Mouse (Mus musculus) intestine, embryonic 15.5 days (tissue): Measurements from ENCODE around the gene Slain2. TPM values are rescaled to one million over a fixed set of nuclear protein-coding genes. Genes with fewer than 3 reads are reported as not detected.

Experiments
- ATAC-seq: fragments of 200-750 bp; cut with Nextera tagmentation; 2 replicates; pipeline ENCODE4 v1.8.0; 2017; ENCODE audit warnings: moderate TSS enrichment, moderate library complexity
- H3K27ac ChIP-seq: fragments of 300-500 bp; sonication (generic); 2 replicates; pipeline ENCODE4 v1.5.1; 2015; ENCODE audit warnings: mild to moderate bottlenecking, inconsistent platforms
- H3K27me3 ChIP-seq: fragments of 300-500 bp; sonication (generic); replicated peaks from 2 replicates; pipeline ENCODE4 v1.6.1; 2015; ENCODE audit warnings: inconsistent platforms
- H3K36me3 ChIP-seq: fragments of 300-500 bp; sonication (generic); 2 replicates; pipeline ENCODE4 v1.6.1; 2015; ENCODE audit warnings: inconsistent platforms
- H3K4me1 ChIP-seq: fragments of 300-500 bp; sonication (generic); replicated peaks from 2 replicates; pipeline ENCODE4 v1.6.1; 2015; ENCODE audit warnings: inconsistent platforms
- H3K4me2 ChIP-seq: fragments of 300-500 bp; sonication (generic); replicated peaks from 2 replicates; pipeline ENCODE4 v1.6.1; 2015; ENCODE audit warnings: mild to moderate bottlenecking, inconsistent platforms
- H3K4me3 ChIP-seq: fragments of 300-500 bp; sonication (generic); replicated peaks from 2 replicates; pipeline ENCODE4 v1.5.1; 2015; ENCODE audit warnings: inconsistent platforms
- H3K9ac ChIP-seq: fragments of 300-500 bp; sonication (generic); 2 replicates; pipeline ENCODE4 v1.6.1; 2015; ENCODE audit warnings: inconsistent platforms
- H3K9me3 ChIP-seq: fragments of 300-500 bp; sonication (generic); 2 replicates; pipeline ENCODE4 v1.6.1; 2016; ENCODE audit warnings: inconsistent platforms
- WGBS: fragments of 180-500 bp; shearing (Covaris S2); methylation state at CpG from one replicate; pipeline ENCODE4 v1.1.7; 2015; 5-methylcytosine and 5-hydroxymethylcytosine counted together
- polyA plus RNA-seq: library from polyadenylated mRNA; unstranded; fragments of >200 nt; fragmentation: Nextera tagmentation; extraction: Ambion mirVana; gene quantifications from 2 replicates; pipeline ENCODE4 v1.2.1, GENCODE M21; 2015

Gene Slain2
- 11.9 and 12.9 TPM in 2 replicates for polyA plus RNA-seq

- H3K4me1 ChIP-seq, result peaks cover 18% of the 10 kb centered on the region
- peak within 1 kb of the TSS; percentile 81 for H3K4me2 ChIP-seq
- ATAC-seq, result peak; percentile 94
- no peaks in the 10 kb centered on the region for H3K27me3 ChIP-seq
- H3K27ac ChIP-seq, result peak within 1 kb of the TSS; percentile 96
- peak within 1 kb of the TSS; percentile 93 for H3K9ac ChIP-seq
- WGBS, result under 1% methylated on average over 82 of the region's 83 CpGs
- no peaks in the 10 kb centered on the region for H3K9me3 ChIP-seq
- H3K4me3 ChIP-seq, result peak within 1 kb of the TSS; percentile 93
- no peaks in the 10 kb centered on the region for H3K36me3 ChIP-seq
Observed at GRCm38 (mm10) chr5:72913648-72914557, at the start of gene Slain2. TSS of gene Slain2 (plus strand) at chr5:72914304.

DNA sequence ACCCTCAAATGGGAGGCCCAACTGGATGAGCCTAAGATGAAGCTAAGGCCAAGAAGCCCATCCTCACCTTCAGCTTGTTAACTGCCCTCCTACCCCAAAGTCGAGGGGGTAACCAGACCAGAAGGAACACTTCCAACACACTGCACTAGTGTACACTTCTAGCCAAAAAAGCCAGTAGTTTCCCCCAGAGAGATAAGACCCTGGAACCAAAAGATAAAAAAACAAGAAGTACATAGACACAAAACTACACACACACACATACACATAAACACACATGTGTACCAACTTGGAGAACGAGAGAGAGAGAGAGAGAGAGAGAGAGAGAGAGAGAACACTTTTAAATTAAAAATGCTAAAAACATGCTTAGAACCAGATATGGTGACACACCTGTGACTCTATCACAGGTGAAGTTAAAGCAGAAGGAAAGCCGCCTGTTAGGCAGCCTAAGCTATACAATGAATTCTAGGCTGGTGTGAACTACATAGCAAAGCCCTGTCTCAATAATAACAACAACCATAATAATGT lies 49.4 kb upstream of the Slain2 start:
- WGBS, result 81% methylated on average over 3 of the region's 3 CpGs
- Histone ChIP-seq H3K4me3 (no peak overlapping the region), H3K36me3 (no peaks in the 10 kb centered on the region), H3K27me3 (no peaks in the 10 kb centered on the region), H3K4me2 (no peak overlapping the region), H3K27ac (no peak overlapping the region), H3K9me3 (no peaks in the 10 kb centered on the region), H3K4me1 (0 out of 2 replicates have a peak, but pooled peaks cover 8% of the 10 kb centered on the region), H3K9ac (no peak overlapping the region)
- ATAC-seq, result no peak

DNA sequence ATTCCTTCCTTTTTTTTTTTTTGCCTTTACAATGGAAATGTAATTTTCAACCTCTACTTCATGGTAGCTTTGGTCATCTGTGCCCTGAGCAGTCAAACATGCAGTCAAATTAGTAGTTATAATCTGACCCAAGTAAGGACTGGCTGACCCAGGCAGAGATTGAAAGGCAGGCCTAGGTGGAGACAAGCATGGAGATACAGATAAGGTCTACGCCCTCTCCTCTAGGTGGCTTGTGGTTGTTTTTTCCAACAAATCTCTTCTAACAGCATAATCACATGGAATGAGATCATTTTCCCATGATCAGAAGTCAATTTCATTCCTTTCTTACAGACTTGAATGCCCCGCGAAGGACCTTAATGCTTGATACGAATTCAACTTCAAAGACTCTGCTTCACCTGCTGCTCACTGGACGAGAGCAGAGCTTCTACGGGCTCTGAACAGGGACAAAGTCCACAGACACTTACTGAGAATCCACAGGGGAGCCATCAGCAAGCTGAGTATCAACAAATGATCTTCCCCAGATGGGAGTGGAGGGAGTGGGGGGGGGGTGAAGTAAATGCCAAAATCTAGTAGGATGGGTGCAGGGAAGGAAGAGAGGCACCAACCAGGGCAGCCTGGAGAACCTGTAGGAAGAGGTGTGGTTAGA lies 47.7 kb upstream of the Slain2 start:
- 0 out of 2 replicates have a peak, but pooled peaks cover 3% of the 10 kb centered on the region for H3K9me3 ChIP-seq
- 45% methylated on average over 6 of the region's 6 CpGs for WGBS
- peak overlapping the region; percentile 94 for H3K4me2 ChIP-seq
- peak; percentile 19; the same call in 1 of the 2 replicates for ATAC-seq
- H3K27me3 ChIP-seq, result no peaks in the 10 kb centered on the region
- H3K4me1 ChIP-seq, result 0 out of 2 replicates have a peak, but pooled peaks cover 8% of the 10 kb centered on the region
- 0 out of 2 replicates have a peak overlapping the region, but pooled peaks have one; percentile 2 for H3K27ac ChIP-seq
- H3K4me3 ChIP-seq, result no peak overlapping the region
- H3K36me3 ChIP-seq, result no peaks in the 10 kb centered on the region
- no peak overlapping the region for H3K9ac ChIP-seq

DNA sequence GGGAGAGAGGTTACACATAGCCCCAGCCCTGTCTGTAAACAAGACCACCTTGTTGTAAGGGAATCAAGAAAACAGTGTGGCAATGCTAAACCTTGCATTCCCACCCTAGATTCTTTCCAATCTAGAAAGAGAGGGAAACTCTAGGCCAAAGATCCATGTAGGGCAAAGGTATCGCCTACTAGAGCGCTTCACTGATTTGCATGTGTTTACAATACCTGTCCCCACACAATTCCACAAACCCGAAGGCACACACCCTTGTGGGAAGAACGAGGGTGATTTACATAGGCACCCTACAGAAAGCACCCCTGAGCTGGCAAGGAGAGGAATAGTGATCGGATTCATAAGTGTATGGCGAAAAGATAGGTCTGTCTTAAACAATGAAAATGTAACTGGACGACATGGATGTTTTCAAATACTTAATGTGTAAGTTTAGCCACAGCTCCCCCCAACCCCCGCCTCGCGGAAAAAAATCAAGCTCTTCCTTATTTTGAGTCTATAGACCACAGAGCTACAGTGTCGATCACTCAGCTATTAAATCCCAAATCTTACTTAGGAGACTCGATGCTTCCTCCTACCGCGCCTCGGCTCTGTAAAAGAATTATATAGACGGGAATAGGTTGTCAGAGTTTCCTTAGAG lies 47.0 kb upstream of the Slain2 start:
- peak overlapping the region; percentile 61 for H3K4me3 ChIP-seq
- no peak for ATAC-seq
- H3K4me1 ChIP-seq, result 0 out of 2 replicates have a peak, but pooled peaks cover 8% of the 10 kb centered on the region
- 0 out of 2 replicates have a peak, but pooled peaks cover 3% of the 10 kb centered on the region for H3K9me3 ChIP-seq
- H3K9ac ChIP-seq, result 0 out of 2 replicates have a peak overlapping the region, but pooled peaks have one; percentile 54
- WGBS, result 23% methylated on average over 16 of the region's 16 CpGs
- H3K27me3 ChIP-seq, result no peaks in the 10 kb centered on the region
- H3K4me2 ChIP-seq, result peak overlapping the region; percentile 94
- H3K27ac ChIP-seq, result peak overlapping the region; percentile 89; the same call in 1 of the 2 replicates
- no peaks in the 10 kb centered on the region for H3K36me3 ChIP-seq

- H3K27me3 ChIP-seq, result no peaks in the 10 kb centered on the region
- H3K9ac ChIP-seq, result peak within 1 kb of the TSS; percentile 54
- H3K4me1 ChIP-seq, result 0 out of 2 replicates have a peak, but pooled peaks cover 8% of the 10 kb centered on the region
- H3K4me2 ChIP-seq, result peak within 1 kb of the TSS; percentile 94
- ATAC-seq, result peak; percentile 96
- no peaks in the 10 kb centered on the region for H3K36me3 ChIP-seq
- WGBS, result 1% methylated on average over 60 of the region's 60 CpGs
- H3K4me3 ChIP-seq, result peak within 1 kb of the TSS; percentile 61
- H3K27ac ChIP-seq, result peak within 1 kb of the TSS; percentile 89
- H3K9me3 ChIP-seq, result 0 out of 2 replicates have a peak, but pooled peaks cover 3% of the 10 kb centered on the region
Observed at GRCm38 (mm10) chr5:72868091-72868875, 45.8 kb upstream of the Slain2 start, which contains the start of gene Tec. TSS of gene Tec (minus strand) at chr5:72868483.

- Histone ChIP-seq H3K9ac (no peak overlapping the region), H3K27me3 (no peaks in the 10 kb centered on the region), H3K9me3 (0 out of 2 replicates have a peak, but pooled peaks cover 3% of the 10 kb centered on the region), H3K4me2 (no peak overlapping the region), H3K27ac (no peak overlapping the region), H3K4me1 (0 out of 2 replicates have a peak, but pooled peaks cover 8% of the 10 kb centered on the region), H3K36me3 (no peaks in the 10 kb centered on the region), H3K4me3 (no peak overlapping the region)
- 71% methylated on average over 14 of the region's 14 CpGs for WGBS
- no peak for ATAC-seq
Observed at GRCm38 (mm10) chr5:72869779-72870608, 44.1 kb upstream of the Slain2 start.

DNA sequence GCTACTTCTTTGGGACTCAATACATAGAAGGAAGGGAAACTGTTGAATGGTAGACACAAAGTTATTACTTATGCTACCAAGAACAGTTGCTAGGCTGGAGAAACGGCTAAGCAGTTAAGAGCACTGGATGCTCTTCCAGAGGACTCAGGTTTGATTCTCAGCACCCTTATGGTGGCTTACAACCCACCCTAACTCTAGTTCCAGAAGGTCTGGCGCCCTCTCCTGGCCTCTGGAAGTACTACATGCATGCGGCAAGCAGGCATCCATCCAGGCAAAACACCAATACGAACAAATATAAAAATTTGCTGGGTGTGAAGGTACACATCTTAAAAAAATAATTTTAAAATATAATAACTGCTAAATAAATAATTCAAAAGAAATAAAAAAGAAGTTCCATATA lies 43.0 kb upstream of the Slain2 start:
- Histone ChIP-seq H3K9me3 (0 out of 2 replicates have a peak, but pooled peaks cover 3% of the 10 kb centered on the region), H3K9ac (no peak overlapping the region), H3K27ac (no peak overlapping the region), H3K4me2 (no peak overlapping the region), H3K36me3 (no peaks in the 10 kb centered on the region), H3K4me1 (peaks cover 10% of the 10 kb centered on the region; the same call in 1 of the 2 replicates), H3K4me3 (no peak overlapping the region), H3K27me3 (no peaks in the 10 kb centered on the region)
- no peak for ATAC-seq
- 78% methylated on average over 4 of the region's 4 CpGs for WGBS

DNA sequence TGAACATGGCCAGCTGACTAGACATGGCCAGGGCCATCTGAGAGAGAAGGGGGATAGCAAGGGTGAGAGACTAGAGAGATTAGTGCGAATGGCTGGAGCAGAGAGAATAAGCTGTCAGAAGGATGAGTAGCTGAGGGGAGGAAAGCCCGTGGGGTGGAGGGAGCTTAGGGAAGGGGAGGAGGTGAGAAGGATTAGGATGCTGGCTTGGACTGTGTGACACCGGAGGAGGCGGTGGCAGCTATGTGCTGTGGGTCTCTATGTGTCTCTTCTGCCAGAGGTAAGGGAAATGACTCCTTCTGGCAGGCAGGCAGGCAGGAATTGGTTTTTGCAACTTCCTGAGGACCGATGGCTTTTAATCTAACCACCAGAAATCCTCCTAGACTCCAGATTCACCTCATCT lies 34.4 kb upstream of the Slain2 start:
- WGBS, result 47% methylated on average over 5 of the region's 5 CpGs
- H3K9ac ChIP-seq, result no peak overlapping the region
- H3K27me3 ChIP-seq, result no peaks in the 10 kb centered on the region
- H3K27ac ChIP-seq, result no peak overlapping the region
- H3K4me3 ChIP-seq, result no peak overlapping the region
- no peak overlapping the region for H3K4me2 ChIP-seq
- peaks cover 6% of the 10 kb centered on the region; the same call in 1 of the 2 replicates for H3K4me1 ChIP-seq
- no peaks in the 10 kb centered on the region for H3K36me3 ChIP-seq
- ATAC-seq, result no peak
- H3K9me3 ChIP-seq, result no peaks in the 10 kb centered on the region

DNA sequence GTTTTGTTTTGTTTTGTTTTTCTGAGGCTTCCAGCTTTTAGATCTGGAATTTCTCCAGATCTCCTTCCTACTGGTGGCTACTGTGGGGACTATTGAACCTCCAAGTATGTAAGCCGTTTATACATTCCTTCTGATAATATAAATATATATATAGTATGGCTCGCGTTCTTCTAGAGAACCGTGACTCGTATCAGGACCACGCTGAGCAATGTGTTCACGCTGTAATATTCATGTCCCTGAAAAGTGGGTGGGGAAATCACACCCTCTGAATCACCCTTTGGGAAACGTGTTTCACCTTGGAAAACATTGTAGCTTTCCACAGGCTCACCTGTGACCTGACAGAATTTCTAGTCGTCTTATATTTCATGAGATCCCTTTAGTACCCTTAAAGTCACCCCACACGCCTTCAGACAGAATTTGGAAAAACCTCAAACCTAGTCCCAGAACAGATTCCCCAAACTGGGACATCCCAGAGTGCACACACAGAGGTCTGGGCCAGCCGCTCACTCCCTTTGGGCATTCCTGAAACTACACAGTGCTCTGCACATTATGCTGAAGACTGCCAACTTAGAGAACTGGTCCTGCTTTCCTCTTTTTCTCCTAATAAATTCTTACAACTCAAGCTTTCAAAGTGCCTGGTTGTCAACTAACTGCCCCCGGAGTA lies 32.2 kb upstream of the Slain2 start:
- no peak overlapping the region for H3K4me2 ChIP-seq
- peak; percentile 40; the same call in 1 of the 2 replicates for ATAC-seq
- H3K27ac ChIP-seq, result no peak overlapping the region
- no peak overlapping the region for H3K9ac ChIP-seq
- 61% methylated on average over 12 of the region's 12 CpGs for WGBS
- no peaks in the 10 kb centered on the region for H3K4me1 ChIP-seq
- no peaks in the 10 kb centered on the region for H3K27me3 ChIP-seq
- H3K36me3 ChIP-seq, result no peaks in the 10 kb centered on the region
- H3K9me3 ChIP-seq, result no peaks in the 10 kb centered on the region
- no peak overlapping the region for H3K4me3 ChIP-seq

GRCm38 (mm10) chr5:72882412-72882765 lies 31.7 kb upstream of the Slain2 start:
- no peak overlapping the region for H3K4me2 ChIP-seq
- no peak overlapping the region for H3K9ac ChIP-seq
- H3K36me3 ChIP-seq, result no peaks in the 10 kb centered on the region
- H3K27me3 ChIP-seq, result no peaks in the 10 kb centered on the region
- H3K27ac ChIP-seq, result no peak overlapping the region
- H3K4me1 ChIP-seq, result no peaks in the 10 kb centered on the region
- H3K9me3 ChIP-seq, result no peaks in the 10 kb centered on the region
- ATAC-seq, result peak; percentile 68
- WGBS, result 41% methylated on average over 2 of the region's 2 CpGs
- H3K4me3 ChIP-seq, result no peak overlapping the region
